ENCODE assay signal across 13 mouse cellular contexts in genomic region chr19:3924190-3924589, GRCm38 (mm10). TPM values are rescaled to one million over a fixed set of nuclear protein-coding genes. Genes with fewer than 3 reads are reported as not detected.
A peak's percentile ranks its signal among the peaks of the same experiment; 100 is the strongest.
DNase-seq lines count a peak whose midpoint lies in the region; ATAC-seq and TF ChIP-seq lines count a peak whose summit lies in the region.
"Had no signal": no experiment of that assay in that cellular context is flagged by ENCODE, and none has a peak within 500 bp of the region (broad histone marks: within the 10 kb centered on the region; RNA-seq: fewer than 3 reads in every experiment).

No protein-coding gene starts in this region.

- H3K4me2 ChIP-seq in kidney, embryonic 15.5 days = no peak overlapping the region
- H3K4me2 ChIP-seq: hindbrain, embryonic 12.5 days; midbrain, embryonic 12.5 days had no signal

- no peaks in the 10 kb centered on the region for H3K36me3 ChIP-seq in kidney, embryonic 15.5 days
- no peaks in the 10 kb centered on the region for H3K36me3 ChIP-seq in spleen, adult 2 months (ENCODE audit: control insufficient read depth, insufficient read depth, low read length)
- H3K36me3 ChIP-seq: hindbrain, embryonic 12.5 days; midbrain, embryonic 12.5 days had no signal

- no peak for TF ChIP-seq POLR2A in spleen, adult 2 months (IDR thresholded peaks at IDR 0.05; ENCODE audit: low read depth, low read length)

- H3K27ac ChIP-seq in kidney, embryonic 15.5 days = peak overlapping the region; percentile 59
- peak overlapping the region; percentile 91 for H3K27ac ChIP-seq in spleen, adult 2 months (ENCODE audit: insufficient read depth, low read length)
- H3K27ac ChIP-seq: hindbrain, embryonic 12.5 days; layer of hippocampus, adult 2 months; midbrain, embryonic 12.5 days had no signal

- peaks cover 29% of the 10 kb centered on the region for H3K4me1 ChIP-seq in kidney, embryonic 15.5 days
- peaks cover 30% of the 10 kb centered on the region for H3K4me1 ChIP-seq in spleen, adult 2 months (ENCODE audit: control insufficient read depth, insufficient read depth, insufficient read length)

- 77% methylated on average over 8 of the region's 8 CpGs for WGBS in kidney, embryonic 15.5 days
- WGBS in spleen, adult 2 months = 69% methylated on average over 8 of the region's 8 CpGs

- no peak overlapping the region for H3K9ac ChIP-seq in kidney, embryonic 15.5 days
- H3K9ac ChIP-seq: hindbrain, embryonic 12.5 days; midbrain, embryonic 12.5 days had no signal

- no peak for TF ChIP-seq CTCF in spleen, adult 2 months (IDR thresholded peaks at IDR 0.05; ENCODE audit: extremely low read depth, insufficient read depth, insufficient read length, insufficient replicate concordance)

- DNase-seq in adrenal gland, postnatal 10 days = peak; percentile 66
- DNase-seq in adrenal gland, adult 8-10 months = no peak
- no peak for DNase-seq in kidney, postnatal 10 days
- DNase-seq in spleen, adult 2 months (ENCODE audit: low read depth in 1 of 2, low spot score in 2 of 2) = no peak
- no peak for DNase-seq in spleen, postnatal 14 days (ENCODE audit: low spot score in 2 of 2)
- no peak for DNase-seq in adipocyte (ENCODE audit: low spot score)
- no peak for DNase-seq in layer of hippocampus, adult 11-12 months (ENCODE audit: low spot score)
- DNase-seq: cerebellum, postnatal 14 days; left cerebral cortex, postnatal 4 days had no signal

- no peak for ATAC-seq in kidney, embryonic 15.5 days (replicated peaks; ENCODE audit: low FRiP score)

- no peak overlapping the region for H3K4me3 ChIP-seq in kidney, embryonic 15.5 days (replicated peaks)
- H3K4me3 ChIP-seq in spleen, adult 2 months (ENCODE audit: extremely low read depth, insufficient read depth, insufficient read length) = no peak overlapping the region
- H3K4me3 ChIP-seq: hindbrain, embryonic 12.5 days; layer of hippocampus, adult 2 months; midbrain, embryonic 12.5 days had no signal

- no peaks in the 10 kb centered on the region for H3K9me3 ChIP-seq in kidney, embryonic 15.5 days (replicated peaks)
- H3K9me3 ChIP-seq: hindbrain, embryonic 12.5 days; midbrain, embryonic 12.5 days had no signal

- no peaks in the 10 kb centered on the region for H3K27me3 ChIP-seq in kidney, embryonic 15.5 days
- H3K27me3 ChIP-seq in spleen, adult 2 months (ENCODE audit: control insufficient read depth, insufficient read depth, low read length) = no peaks in the 10 kb centered on the region
- H3K27me3 ChIP-seq: hindbrain, embryonic 12.5 days; midbrain, embryonic 12.5 days had no signal

RNA-seq across cellular contexts. Expression of gene Aldh3b1, which starts 5.4 kb away (rescaled TPM):
- 10 to 100 TPM; 50.9 to 71.0 TPM for total RNA-seq in adrenal gland, postnatal 10 days (2021)
- 100 to 1,000 TPM in 2 of 4 experiments, 10 to 100 TPM in 2; 35.5 to 262 (median 145) TPM for total RNA-seq in adrenal gland, adult 8-10 months (2022)
- 2.9 and 4.1 TPM in 2 replicates for polyA plus RNA-seq in kidney, embryonic 15.5 days (2015; fragmentation: Nextera tagmentation; extraction: Ambion mirVana)
- 24.6 and 26.1 TPM in 2 replicates for polyA plus RNA-seq in spleen, adult 2 months (2012; rRNA removed)

RNA-seq across cellular contexts. Expression of gene Unc93b1, which starts 10.8 kb away (rescaled TPM):
- total RNA-seq in adrenal gland, postnatal 10 days (2021) = 10 to 100 TPM; 42.5 to 47.5 TPM
- total RNA-seq in adrenal gland, adult 8-10 months (2022) = 10 to 100 TPM; 69.4 to 85.5 (median 71.5) TPM
- 18.3 and 21.2 TPM in 2 replicates for polyA plus RNA-seq in kidney, embryonic 15.5 days (2015; fragmentation: Nextera tagmentation; extraction: Ambion mirVana)
- 753 and 934 TPM in 2 replicates for polyA plus RNA-seq in spleen, adult 2 months (2012; rRNA removed)

RNA-seq across cellular contexts. Expression of gene Ndufs8, which starts 11.6 kb away (rescaled TPM):
- total RNA-seq in adrenal gland, postnatal 10 days (2021) = 100 to 1,000 TPM; 409 to 436 TPM
- 100 to 1,000 TPM; 241 to 358 (median 291) TPM for total RNA-seq in adrenal gland, adult 8-10 months (2022)
- polyA plus RNA-seq in kidney, embryonic 15.5 days (2015; fragmentation: Nextera tagmentation; extraction: Ambion mirVana) = 344 and 353 TPM in 2 replicates
- 120 and 161 TPM in 2 replicates for polyA plus RNA-seq in spleen, adult 2 months (2012; rRNA removed)

RNA-seq across cellular contexts. Expression of gene Tcirg1, which starts 17.3 kb away (rescaled TPM):
- 10 to 100 TPM; 40.7 to 52.9 TPM for total RNA-seq in adrenal gland, postnatal 10 days (2021)
- 100 to 1,000 TPM in 2 of 4 experiments, 10 to 100 TPM in 2; 55.6 to 133 (median 95.0) TPM for total RNA-seq in adrenal gland, adult 8-10 months (2022)
- 43.9 and 54.6 TPM in 2 replicates for polyA plus RNA-seq in kidney, embryonic 15.5 days (2015; fragmentation: Nextera tagmentation; extraction: Ambion mirVana)
- 269 and 299 TPM in 2 replicates for polyA plus RNA-seq in spleen, adult 2 months (2012; rRNA removed)

RNA-seq across cellular contexts. Expression of gene Aldh3b3, which starts 34.3 kb away (rescaled TPM):
- total RNA-seq in adrenal gland, postnatal 10 days (2021) = under 1 TPM; 0.63 to 0.76 TPM
- total RNA-seq in adrenal gland, adult 8-10 months (2022) = 1 to 10 TPM in 2 of 4 experiments, under 1 TPM in 2; 0.11 to 1.5 (median 0.88) TPM
- polyA plus RNA-seq in kidney, embryonic 15.5 days (2015; fragmentation: Nextera tagmentation; extraction: Ambion mirVana) = 0.06 TPM in 1 of 2 replicates, not detected in the other
- 0.07 and 0.20 TPM in 2 replicates for polyA plus RNA-seq in spleen, adult 2 months (2012; rRNA removed)
- total RNA-seq: layer of hippocampus, adult 2 months; left cerebral cortex, postnatal 4 days had no signal
- polyA plus RNA-seq: hindbrain, embryonic 12.5 days; midbrain, embryonic 12.5 days had no signal
